Mouse (Mus musculus): ENCODE data around the gene Dhx40. TPM values are rescaled to one million over a fixed set of nuclear protein-coding genes. Genes with fewer than 3 reads are reported as not detected.

The Dhx40 gene
- polyA plus RNA-seq (2011; ENCODE audit: insufficient read depth, insufficient read length, low read depth, missing spikeins) = 48.3 and 51.5 TPM in 2 replicates

DNA sequence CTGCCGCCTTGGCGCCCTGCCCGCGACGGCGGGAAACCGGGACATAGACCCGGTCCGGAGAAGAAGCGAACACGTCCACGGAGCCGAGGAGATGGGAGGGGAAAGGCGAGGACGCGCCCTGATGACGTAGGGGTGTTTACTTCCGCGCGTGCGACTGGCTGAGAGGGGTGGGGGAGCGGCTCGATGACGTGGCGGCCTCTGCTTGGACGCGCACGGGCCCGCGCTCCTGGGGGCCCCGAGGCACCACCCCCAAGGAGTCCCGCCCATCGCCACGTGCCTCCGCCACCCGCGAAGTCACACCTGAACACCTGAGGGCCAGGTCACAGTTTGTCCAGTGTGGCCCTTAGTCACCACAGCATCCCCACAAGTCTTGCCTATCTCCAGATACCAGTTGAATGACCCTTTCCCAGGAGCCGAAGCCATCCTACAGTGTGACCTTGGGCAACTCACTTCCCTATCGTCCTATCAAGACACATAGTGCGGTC is at the start of gene Dhx40:
Gene Dhx40 (minus strand): TSS at position 242 of the 485 bp plus-strand sequence.
- Histone ChIP-seq H3K9ac (ENCODE audit: low read depth, poor library complexity, severe bottlenecking) (peak within 1 kb of the TSS; percentile 54), H3K36me3 (ENCODE audit: control insufficient read depth, insufficient read depth, low read length, poor library complexity, severe bottlenecking) (peaks cover 25% of the 10 kb centered on the region), H3K9me3 (replicated peaks; ENCODE audit: control insufficient read depth, insufficient read depth, low read length, poor library complexity, severe bottlenecking) (no peaks in the 10 kb centered on the region), H3K27ac (ENCODE audit: insufficient read depth, low read length) (peak within 1 kb of the TSS; percentile 14; the same call in 1 of the 2 replicates), H3K27me3 (ENCODE audit: control insufficient read depth, insufficient read depth, low read length, poor library complexity, severe bottlenecking) (no peaks in the 10 kb centered on the region), H3K4me3 (ENCODE audit: low read depth, low read length) (peak within 1 kb of the TSS; percentile 96), H3K4me1 (ENCODE audit: control insufficient read depth, insufficient read depth, low read length) (no peaks in the 10 kb centered on the region)
- no peak for TF ChIP-seq CTCF (IDR thresholded peaks at IDR 0.05; ENCODE audit: low read depth, low read length)
- peak; percentile 77 for TF ChIP-seq EP300 (IDR thresholded peaks at IDR 0.05; ENCODE audit: insufficient read depth, low read depth, low read length)

DNA sequence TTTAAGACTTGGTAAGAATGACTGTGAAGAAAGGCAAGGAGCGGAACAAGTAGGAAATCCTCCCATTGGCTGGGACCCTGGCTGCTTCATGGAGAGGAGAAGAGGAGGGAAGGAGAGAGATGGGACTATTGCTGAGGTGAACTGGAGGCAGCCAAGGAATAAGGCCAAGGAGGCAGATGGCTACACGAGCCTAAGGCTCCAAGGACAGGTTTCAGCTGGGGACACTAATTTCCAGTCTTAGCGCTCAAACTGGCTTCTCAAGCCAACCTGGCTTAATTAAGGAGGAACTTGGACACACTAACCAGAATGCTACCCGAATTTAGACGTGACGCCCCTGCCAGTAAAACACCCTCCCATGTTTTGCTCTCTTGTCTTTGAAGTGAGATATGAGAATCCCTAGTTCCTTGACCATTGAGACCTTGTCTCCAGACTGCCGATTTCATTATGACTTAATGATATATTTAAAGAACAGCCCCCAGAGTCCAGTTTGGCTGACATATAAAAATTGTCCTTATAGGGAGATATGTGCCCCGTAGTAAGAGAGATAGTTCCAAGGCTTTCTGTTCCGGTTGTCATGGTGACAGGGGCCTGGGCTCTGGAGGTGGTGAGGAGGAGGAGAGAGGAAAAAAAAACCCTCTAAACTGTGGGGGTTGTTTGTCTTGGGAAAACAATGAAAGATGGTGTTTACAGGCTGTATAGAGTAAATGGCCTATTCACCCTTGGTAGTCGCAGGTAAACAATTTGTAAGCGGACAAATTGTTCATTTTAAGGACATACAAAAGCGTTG is 48.3 kb upstream of the Dhx40 start:
- Histone ChIP-seq H3K27ac (ENCODE audit: insufficient read depth, low read length) (no peak overlapping the region), H3K9ac (ENCODE audit: low read depth, poor library complexity, severe bottlenecking) (no peak overlapping the region), H3K36me3 (ENCODE audit: control insufficient read depth, insufficient read depth, low read length, poor library complexity, severe bottlenecking) (no peaks in the 10 kb centered on the region), H3K4me3 (ENCODE audit: low read depth, low read length) (no peak overlapping the region), H3K27me3 (ENCODE audit: control insufficient read depth, insufficient read depth, low read length, poor library complexity, severe bottlenecking) (no peaks in the 10 kb centered on the region; the same call in 1 of the 2 replicates), H3K4me1 (ENCODE audit: control insufficient read depth, insufficient read depth, low read length) (no peaks in the 10 kb centered on the region), H3K9me3 (replicated peaks; ENCODE audit: control insufficient read depth, insufficient read depth, low read length, poor library complexity, severe bottlenecking) (peaks cover 3% of the 10 kb centered on the region)
- TF ChIP-seq CTCF (IDR thresholded peaks at IDR 0.05; ENCODE audit: low read depth, low read length) (no peak), EP300 (IDR thresholded peaks at IDR 0.05; ENCODE audit: insufficient read depth, low read depth, low read length) (no peak), POLR2A (IDR thresholded peaks at IDR 0.05; ENCODE audit: insufficient read depth, low read length) (no peak)

DNA sequence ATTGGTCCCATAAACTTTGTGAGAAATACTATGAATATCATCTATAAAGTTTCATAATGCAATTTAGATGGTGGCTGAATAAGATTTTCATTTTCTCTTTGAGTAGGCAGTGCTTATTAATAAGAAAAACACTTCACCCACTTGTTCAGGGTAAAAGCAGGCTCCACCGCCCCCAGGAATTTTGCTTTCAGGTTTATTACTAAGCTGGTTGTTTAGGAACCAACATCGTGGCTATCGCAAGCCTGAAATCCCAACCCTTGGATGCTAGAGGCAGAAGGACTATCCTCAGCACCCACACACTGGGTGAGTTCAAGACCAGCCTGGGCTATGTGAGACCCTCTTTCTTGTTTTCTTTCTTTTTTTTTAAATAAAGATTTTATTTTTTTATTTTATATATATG is 45.5 kb upstream of the Dhx40 start:
- H3K27ac ChIP-seq (ENCODE audit: insufficient read depth, low read length) = no peak overlapping the region

DNA sequence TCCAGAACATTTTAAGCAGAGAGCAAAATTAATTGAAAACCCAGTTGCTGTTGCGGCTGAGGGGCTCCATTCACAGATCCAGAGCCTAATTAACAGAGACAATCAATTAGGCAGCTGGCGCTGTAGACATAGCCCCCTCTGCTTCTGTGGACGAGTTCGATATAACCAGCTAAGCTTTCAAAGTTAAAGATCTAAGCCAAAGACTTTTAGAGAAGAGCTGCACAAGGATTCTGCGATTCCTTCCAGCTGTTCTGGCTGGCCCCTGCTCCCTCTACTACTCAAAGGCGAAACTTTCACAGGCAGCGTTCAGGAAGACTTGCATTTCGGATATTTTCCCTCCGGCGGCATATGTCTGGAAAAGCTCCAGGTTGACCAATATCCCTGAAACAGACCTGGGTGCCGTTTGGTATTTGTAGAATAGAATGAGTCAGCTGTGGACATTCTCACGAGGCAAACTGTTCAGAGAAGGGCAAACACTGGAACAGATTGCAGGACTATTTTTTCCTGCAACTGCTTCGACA is 45.0 kb upstream of the Dhx40 start:
- H3K27ac ChIP-seq (ENCODE audit: insufficient read depth, low read length) = no peak overlapping the region
- no peaks in the 10 kb centered on the region; the same call in 1 of the 2 replicates for H3K27me3 ChIP-seq (ENCODE audit: control insufficient read depth, insufficient read depth, low read length, poor library complexity, severe bottlenecking)
- H3K4me1 ChIP-seq (ENCODE audit: control insufficient read depth, insufficient read depth, low read length) = no peaks in the 10 kb centered on the region
- TF ChIP-seq EP300 (IDR thresholded peaks at IDR 0.05; ENCODE audit: insufficient read depth, low read depth, low read length) = no peak
- TF ChIP-seq CTCF (IDR thresholded peaks at IDR 0.05; ENCODE audit: low read depth, low read length) = no peak
- no peak for TF ChIP-seq POLR2A (IDR thresholded peaks at IDR 0.05; ENCODE audit: insufficient read depth, low read length)
- H3K36me3 ChIP-seq (ENCODE audit: control insufficient read depth, insufficient read depth, low read length, poor library complexity, severe bottlenecking) = no peaks in the 10 kb centered on the region
- H3K9ac ChIP-seq (ENCODE audit: low read depth, poor library complexity, severe bottlenecking) = no peak overlapping the region
- H3K4me3 ChIP-seq (ENCODE audit: low read depth, low read length) = no peak overlapping the region
- H3K9me3 ChIP-seq (replicated peaks; ENCODE audit: control insufficient read depth, insufficient read depth, low read length, poor library complexity, severe bottlenecking) = peaks cover 13% of the 10 kb centered on the region

More for the DNA sequence above, 45.5 kb upstream of the Dhx40 start:
- no peaks in the 10 kb centered on the region for H3K4me1 ChIP-seq (ENCODE audit: control insufficient read depth, insufficient read depth, low read length)
- no peaks in the 10 kb centered on the region; the same call in 1 of the 2 replicates for H3K27me3 ChIP-seq (ENCODE audit: control insufficient read depth, insufficient read depth, low read length, poor library complexity, severe bottlenecking)
- H3K36me3 ChIP-seq (ENCODE audit: control insufficient read depth, insufficient read depth, low read length, poor library complexity, severe bottlenecking) = no peaks in the 10 kb centered on the region
- H3K9ac ChIP-seq (ENCODE audit: low read depth, poor library complexity, severe bottlenecking) = no peak overlapping the region
- peaks cover 13% of the 10 kb centered on the region for H3K9me3 ChIP-seq (replicated peaks; ENCODE audit: control insufficient read depth, insufficient read depth, low read length, poor library complexity, severe bottlenecking)
- TF ChIP-seq POLR2A (IDR thresholded peaks at IDR 0.05; ENCODE audit: insufficient read depth, low read length) = no peak
- no peak for TF ChIP-seq EP300 (IDR thresholded peaks at IDR 0.05; ENCODE audit: insufficient read depth, low read depth, low read length)
- TF ChIP-seq CTCF (IDR thresholded peaks at IDR 0.05; ENCODE audit: low read depth, low read length) = no peak
- H3K4me3 ChIP-seq (ENCODE audit: low read depth, low read length) = no peak overlapping the region

DNA sequence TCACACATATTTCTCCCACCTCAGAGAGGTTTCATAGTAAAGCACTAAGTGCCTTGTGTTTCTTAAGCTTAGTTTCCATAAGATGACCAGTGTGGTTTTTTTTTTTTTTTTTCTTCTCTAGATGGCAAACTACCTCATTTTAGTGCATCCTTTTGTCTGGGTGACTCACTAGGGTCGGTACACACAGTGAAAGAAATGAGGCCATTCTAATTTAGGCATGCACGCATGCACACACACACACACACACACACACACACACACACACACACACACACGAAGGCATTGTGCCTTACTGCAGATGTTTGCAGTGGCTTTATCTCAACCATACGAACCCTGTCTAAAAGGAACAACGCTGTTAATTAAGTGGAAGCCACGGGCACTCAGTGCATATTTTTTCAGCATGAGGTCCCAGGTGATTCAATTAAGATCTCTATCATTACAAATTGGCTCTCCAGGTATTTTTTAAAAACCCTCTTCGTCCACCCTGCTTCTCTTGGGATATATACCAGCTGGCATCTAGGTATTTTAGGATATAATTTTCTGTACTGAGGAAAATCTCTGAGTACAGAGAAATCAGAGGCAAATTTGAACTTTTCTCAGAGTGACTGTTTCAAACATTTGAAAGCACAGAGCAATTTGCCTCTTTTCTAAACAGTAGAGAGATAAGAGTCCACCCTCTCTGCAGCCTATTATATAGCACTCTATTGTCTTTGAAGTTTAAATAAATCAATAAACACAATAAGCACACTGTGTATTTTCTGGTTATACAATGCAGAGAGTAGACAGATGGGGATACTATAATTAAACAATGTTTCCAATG is 44.4 kb upstream of the Dhx40 start:
- Histone ChIP-seq H3K4me1 (ENCODE audit: control insufficient read depth, insufficient read depth, low read length) (no peaks in the 10 kb centered on the region), H3K27me3 (ENCODE audit: control insufficient read depth, insufficient read depth, low read length, poor library complexity, severe bottlenecking) (no peaks in the 10 kb centered on the region; the same call in 1 of the 2 replicates), H3K4me3 (ENCODE audit: low read depth, low read length) (no peak overlapping the region), H3K9ac (ENCODE audit: low read depth, poor library complexity, severe bottlenecking) (no peak overlapping the region), H3K9me3 (replicated peaks; ENCODE audit: control insufficient read depth, insufficient read depth, low read length, poor library complexity, severe bottlenecking) (peaks cover 13% of the 10 kb centered on the region), H3K27ac (ENCODE audit: insufficient read depth, low read length) (no peak overlapping the region), H3K36me3 (ENCODE audit: control insufficient read depth, insufficient read depth, low read length, poor library complexity, severe bottlenecking) (no peaks in the 10 kb centered on the region)
- no peak for TF ChIP-seq EP300 (IDR thresholded peaks at IDR 0.05; ENCODE audit: insufficient read depth, low read depth, low read length)
- TF ChIP-seq CTCF (IDR thresholded peaks at IDR 0.05; ENCODE audit: low read depth, low read length) = no peak
- no peak for TF ChIP-seq POLR2A (IDR thresholded peaks at IDR 0.05; ENCODE audit: insufficient read depth, low read length)

Data from ES-Bruce4 (cell line).